Mouse (Mus musculus) inflammation-experienced regulatory T-cells, adult 6 months (primary cell): Measurements from ENCODE around the gene Tfpt. TPM values are rescaled to one million over a fixed set of nuclear protein-coding genes. Genes with fewer than 3 reads are reported as not detected.
"Not testable (repeated sequence)": the region's sequence is repeated elsewhere in the genome, so short reads cannot be mapped to it uniquely, and the experiment has no call there.

Experiments
- ATAC-seq: one replicate; pipeline ENCODE4 v1.8.0; 2017
- polyA plus RNA-seq, 3 experiments: library from polyadenylated mRNA; unstranded; fragments of 100-300 nt; shearing (Covaris generic); gene quantifications; one replicate each; pipeline ENCODE4 v1.2.1; 2017

Tfpt gene
- polyA plus RNA-seq, 3 experiments from 2014 or later = 11.9 to 17.0 (median 15.0) TPM

- no peak for ATAC-seq
Measured at GRCm38 (mm10) chr7:3571847-3572246, 57.9 kb downstream of the Tfpt start.

- ATAC-seq = not testable (repeated sequence)
Measured at GRCm38 (mm10) chr7:3570580-3570979, 59.1 kb downstream of the Tfpt start.

Other genes starting within 250 kb of the Tfpt start
- gene Cacng8, start 239.2 kb downstream of the Tfpt start, polyA plus RNA-seq = not detected
- not detected for gene Cacng6, start 205.7 kb downstream of the Tfpt start, polyA plus RNA-seq
- not detected for gene Tarm1, start 127.3 kb downstream of the Tfpt start, polyA plus RNA-seq
- not detected for gene Oscar, start 13.8 kb downstream of the Tfpt start, polyA plus RNA-seq
- 100 to 1,000 TPM; 608 to 774 (median 726) TPM for gene Ndufa3, start 12.6 kb downstream of the Tfpt start, polyA plus RNA-seq
- 100 to 1,000 TPM in 1 of 3 experiments, 10 to 100 TPM in 2; 82.2 to 102 (median 91.2) TPM for gene Prpf31, start 56 bp upstream of the Tfpt start, polyA plus RNA-seq
- 10 to 100 TPM; 30.0 to 47.0 (median 45.2) TPM for gene Cnot3, start 15.3 kb upstream of the Tfpt start, polyA plus RNA-seq
- 1 to 10 TPM; 4.8 to 6.9 (median 6.0) TPM for gene Leng1, start 35.9 kb upstream of the Tfpt start, polyA plus RNA-seq
- gene Tmc4, start 47.6 kb upstream of the Tfpt start, polyA plus RNA-seq = 10 to 100 TPM in 1 of 3 experiments, 1 to 10 TPM in 2; 5.5 to 14.4 (median 8.9) TPM
- gene Tsen34, start 62.9 kb upstream of the Tfpt start, polyA plus RNA-seq = 1 to 10 TPM; 7.0 to 9.4 (median 9.1) TPM
- gene Mboat7, start 63.6 kb upstream of the Tfpt start, polyA plus RNA-seq = 10 to 100 TPM; 19.1 to 30.5 (median 20.5) TPM
- gene Rps9, start 74.1 kb upstream of the Tfpt start, polyA plus RNA-seq = 1,000 to 10,000 TPM; 2,959 to 5,702 (median 4,871) TPM
- gene Pirb, start 90.5 kb upstream of the Tfpt start, polyA plus RNA-seq = 1 to 10 TPM in 1 of 3 experiments, under 1 TPM in 2; 0.15 to 2.4 (median 0.33) TPM
- gene Gm15448, start 195.8 kb upstream of the Tfpt start, polyA plus RNA-seq = not detected
- gene Pira2, start 215.1 kb upstream of the Tfpt start, polyA plus RNA-seq = under 1 TPM in 1 of 3 experiments, not detected in 2; 0.62 TPM